Mouse (Mus musculus) CD4-positive helper T cell, adult 2 months (primary cell): ENCODE data around the gene Fnbp1.

Experiments used
- DNase-seq: peaks from one replicate; pipeline ENCODE4 v3.0.0-alpha.2; 2012; ENCODE audit warnings: low read depth, missing footprints, low spot score

Gene Fnbp1

GRCm38 (mm10) chr2:31069114-31069445, 72.7 kb downstream of the Fnbp1 start:
- no peak for DNase-seq

GRCm38 (mm10) chr2:31068246-31069113, 73.3 kb downstream of the Fnbp1 start:
- DNase-seq, result no peak

DNA sequence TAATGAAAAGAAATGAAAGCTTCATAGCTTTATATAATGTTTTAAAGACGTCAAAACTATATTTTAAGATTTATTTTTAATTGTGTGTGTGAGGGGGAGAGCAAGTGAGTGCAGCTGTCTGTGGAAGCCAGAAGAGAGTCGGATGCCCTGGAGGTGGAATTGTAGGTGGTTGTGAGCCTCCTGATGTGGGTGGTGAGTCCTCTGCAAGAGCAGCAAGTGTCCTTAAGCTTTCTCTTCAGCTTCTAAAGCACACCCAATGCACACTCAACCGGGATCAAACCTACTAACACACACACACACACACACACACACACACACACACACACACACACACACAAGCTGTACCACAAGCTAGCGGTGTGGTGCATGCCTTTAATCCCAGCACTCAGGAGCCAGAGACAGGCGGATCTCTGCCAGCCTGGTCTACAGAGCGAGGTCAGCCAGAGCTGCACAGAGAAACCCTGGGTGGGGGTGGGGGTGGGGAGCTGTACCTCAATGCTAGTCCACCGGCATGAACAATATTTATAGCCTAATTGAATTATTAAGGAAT, 74.0 kb downstream of the Fnbp1 start:
- DNase-seq, result no peak

- DNase-seq, result no peak
These were observed 74.7 kb downstream of the Fnbp1 start for GRCm38 (mm10) chr2:31067059-31067595.

DNA sequence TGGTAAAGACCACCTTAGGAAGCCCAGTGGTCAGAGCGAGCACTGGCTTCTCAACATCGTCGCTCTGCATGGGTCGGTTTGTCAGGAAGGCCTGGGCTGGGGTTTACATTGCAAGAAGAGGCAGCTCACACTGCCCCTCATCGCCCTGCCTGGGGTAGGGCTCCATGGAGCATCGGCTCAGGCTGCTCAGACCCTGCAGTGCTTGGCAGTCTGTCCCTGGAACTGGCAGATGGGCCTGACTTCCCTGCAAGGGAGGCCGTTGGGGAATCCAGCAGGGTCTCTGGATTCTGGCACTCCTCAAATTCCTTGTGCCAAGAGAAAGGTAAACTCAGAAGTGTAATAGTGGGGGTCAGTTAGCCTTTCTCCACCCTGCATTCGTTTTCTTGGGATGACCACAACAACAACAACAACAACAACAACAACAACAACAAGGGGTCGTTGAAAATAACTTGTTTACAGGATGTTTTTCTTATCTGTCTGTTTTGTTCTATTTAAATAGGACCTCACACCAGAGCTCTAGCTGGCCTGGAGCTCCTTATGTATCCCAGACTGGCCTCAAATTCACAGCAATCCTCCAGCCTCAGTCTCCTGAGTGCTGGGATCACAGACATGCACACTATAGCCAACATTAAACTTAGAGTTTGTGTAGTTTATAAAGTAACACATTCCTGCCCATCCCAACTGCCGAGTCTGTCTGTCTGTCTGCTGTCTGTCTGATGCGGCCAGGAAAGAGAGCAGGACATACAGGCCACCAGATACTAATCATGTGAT, 75.6 kb downstream of the Fnbp1 start:
- no peak for DNase-seq

GRCm38 (mm10) chr2:31061868-31062628, 79.8 kb downstream of the Fnbp1 start:
- DNase-seq, result peak; percentile 88

GRCm38 (mm10) chr2:31060787-31061730, 80.7 kb downstream of the Fnbp1 start:
- DNase-seq, result peak; percentile 92

GRCm38 (mm10) chr2:31060271-31060670, 81.5 kb downstream of the Fnbp1 start:
- peak; percentile 73 for DNase-seq

DNA sequence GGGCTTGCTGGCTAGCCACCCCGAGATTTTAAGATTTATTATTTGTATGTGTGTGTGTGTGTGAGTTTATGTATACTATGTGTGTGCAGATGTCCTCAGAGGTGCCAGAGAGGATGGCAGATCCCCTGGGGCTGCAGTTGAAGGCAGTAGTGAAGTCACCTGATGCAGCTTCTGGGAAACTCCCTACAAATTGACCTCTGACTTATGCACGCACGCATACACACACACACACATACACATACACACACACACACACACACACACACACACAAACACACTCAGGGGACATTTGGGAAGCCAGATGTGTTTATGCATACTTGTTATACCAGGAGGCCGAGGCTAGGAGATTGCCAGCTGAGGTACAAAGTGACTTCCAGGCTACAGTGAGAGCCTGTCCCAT, 83.4 kb downstream of the Fnbp1 start:
- DNase-seq, result no peak

DNA sequence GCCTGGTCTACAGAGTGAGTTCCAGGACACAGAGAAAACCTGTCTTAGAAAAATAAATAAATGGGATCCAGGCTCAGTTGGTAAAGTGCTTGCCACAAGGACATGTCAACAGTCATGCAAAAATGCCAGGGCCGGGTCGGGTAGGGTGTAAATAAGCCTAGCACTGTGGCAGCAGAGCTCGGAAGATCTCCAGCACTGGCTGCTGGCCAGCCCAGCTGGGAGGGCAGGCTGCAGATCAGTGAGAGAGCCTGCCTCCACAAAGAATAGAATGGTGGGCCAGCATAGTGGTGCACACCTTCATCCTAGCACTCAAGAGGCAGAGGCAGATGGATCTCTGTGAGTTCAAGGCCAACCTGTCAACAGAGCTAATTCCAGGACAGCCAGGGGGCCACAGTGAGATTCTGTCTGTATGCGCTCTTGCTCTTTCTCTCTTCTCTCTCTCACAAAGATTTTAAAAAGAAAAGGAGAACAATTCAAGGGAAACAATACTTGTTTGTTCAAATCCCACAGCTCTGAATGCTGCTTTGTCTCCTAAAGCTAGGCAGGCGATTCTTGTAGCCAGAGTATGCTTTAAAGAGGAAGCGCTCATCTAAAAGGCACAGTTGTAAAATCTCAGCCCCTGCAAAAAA, 84.1 kb downstream of the Fnbp1 start:
- DNase-seq, result no peak

DNA sequence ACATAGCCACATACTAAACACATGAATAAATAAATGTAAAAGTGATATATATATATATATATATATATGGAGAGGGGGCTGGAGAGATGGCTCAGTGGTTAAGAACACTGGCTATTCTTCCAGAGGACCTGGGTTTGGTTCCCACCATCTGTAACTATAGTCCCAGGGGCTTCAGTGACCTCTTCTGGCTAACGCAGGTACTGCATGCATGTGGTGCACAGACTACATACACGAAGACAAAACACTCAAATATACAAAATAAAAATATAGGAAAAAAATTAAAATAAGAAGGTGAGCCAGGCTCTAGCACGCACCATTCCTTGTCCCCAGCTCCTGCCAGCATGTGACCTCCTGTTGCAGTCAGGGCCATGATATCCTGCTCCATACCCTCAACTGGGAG, 85.7 kb downstream of the Fnbp1 start:
- no peak for DNase-seq

- no peak for DNase-seq
These were observed 87.9 kb downstream of the Fnbp1 start for GRCm38 (mm10) chr2:31053851-31054340.

DNA sequence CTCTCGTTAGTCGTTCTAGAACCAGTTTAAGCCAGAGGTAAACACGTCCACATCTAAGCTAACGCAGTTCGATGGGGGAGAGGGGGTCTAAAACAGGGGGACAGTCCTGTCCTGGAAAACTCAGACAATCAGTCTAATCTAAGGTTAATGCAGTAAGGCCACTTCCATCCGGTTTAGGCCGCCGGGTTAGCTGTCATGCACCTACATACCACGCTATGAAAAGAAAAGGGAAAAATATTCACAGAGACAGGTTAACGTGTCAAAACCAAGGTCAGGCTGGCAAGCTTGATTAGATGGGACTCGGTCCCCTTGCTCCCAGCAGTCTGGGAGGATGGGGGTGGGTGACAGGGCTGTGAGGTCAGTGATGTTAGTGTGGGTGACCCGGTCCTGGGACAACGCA, 88.4 kb downstream of the Fnbp1 start:
- no peak for DNase-seq

- no peak for DNase-seq
These were observed 89.4 kb downstream of the Fnbp1 start for GRCm38 (mm10) chr2:31052441-31052840.

DNA sequence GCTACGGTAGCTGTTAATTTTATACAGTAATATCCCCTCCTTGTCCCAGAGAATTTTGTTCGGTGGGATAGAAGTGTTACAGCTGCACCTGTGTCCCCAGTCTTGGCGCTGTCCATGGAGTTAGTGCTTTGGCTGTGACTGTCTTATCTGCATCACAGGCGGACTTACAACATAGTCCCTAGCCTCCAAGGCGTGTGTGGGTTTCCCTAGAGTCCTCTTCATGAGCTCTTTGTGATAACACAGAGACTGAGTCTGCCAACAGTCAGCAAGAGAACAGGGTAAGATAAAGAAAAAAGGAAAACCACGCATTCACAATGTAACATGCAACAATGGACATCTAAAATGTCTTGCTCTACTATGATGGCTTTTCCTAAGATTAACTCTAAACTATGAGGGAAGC, 93.8 kb downstream of the Fnbp1 start:
- DNase-seq, result no peak

- no peak for DNase-seq
These were observed 98.0 kb downstream of the Fnbp1 start for GRCm38 (mm10) chr2:31043856-31044255.

GRCm38 (mm10) chr2:31042881-31043280, 98.9 kb downstream of the Fnbp1 start:
- no peak for DNase-seq

DNA sequence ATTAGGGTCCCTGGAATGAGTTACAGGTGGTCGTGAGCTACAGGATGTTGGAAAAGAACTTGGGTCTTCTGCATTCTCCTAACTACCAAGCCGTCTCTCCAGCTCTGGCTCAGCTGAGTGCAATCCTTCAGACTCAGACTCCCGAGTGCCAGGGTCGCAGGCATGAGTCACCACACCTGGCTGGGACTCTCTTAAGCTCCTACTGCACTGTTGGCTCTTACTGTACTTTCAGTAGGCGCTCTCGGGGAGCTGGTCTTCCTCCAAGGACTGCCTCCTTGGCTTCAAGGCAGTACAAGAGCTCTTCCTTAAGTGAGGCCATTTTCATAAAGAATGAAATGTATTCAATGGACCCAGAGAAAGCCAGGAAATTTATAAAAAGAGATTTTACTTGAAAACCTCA, 100.4 kb downstream of the Fnbp1 start:
- no peak for DNase-seq

GRCm38 (mm10) chr2:31040487-31040886, 101.3 kb downstream of the Fnbp1 start:
- no peak for DNase-seq

DNA sequence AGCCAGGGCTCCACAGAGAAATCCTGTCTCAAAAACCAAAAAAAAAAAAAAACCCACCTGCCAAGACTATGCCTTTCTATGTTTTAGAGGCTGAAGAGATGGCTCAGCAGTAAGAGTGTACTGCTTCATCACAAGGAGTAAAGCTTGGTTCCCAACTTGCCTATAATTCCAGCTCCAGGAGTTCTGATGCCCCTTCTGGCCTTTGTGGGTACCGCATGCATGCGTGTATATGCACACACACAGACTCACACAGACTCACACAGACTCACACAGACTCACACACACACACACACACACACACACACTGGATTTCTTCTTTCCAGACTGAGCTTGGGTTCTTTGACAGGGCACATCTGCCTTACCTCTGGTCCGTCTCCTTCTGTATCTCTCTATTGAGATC, 101.8 kb downstream of the Fnbp1 start:
- DNase-seq, result no peak
